Mouse (Mus musculus) brain, embryonic 14.5 days (tissue): ENCODE measurements at regions not wholly inside any gene's neighbourhood (a gene's known extent, or its start where the extent isn't known, plus 50 kb on each side); places are given as distances from the start of the nearest gene placed in this dataset.

ENCODE experiments used
- DNase-seq: peaks from one replicate; pipeline ENCODE4 v3.0.0-alpha.2; 2011; ENCODE audit warnings: low read depth
- CTCF ChIP-seq: fragments of 200-500 bp; IDR thresholded peaks from 2 replicates; pipeline ENCODE4 v1.5.1; 2012; ENCODE audit warnings: inconsistent platforms, mild to moderate bottlenecking, moderate library complexity, borderline replicate concordance; ENCODE audit not compliant: insufficient read depth, insufficient read length; ENCODE audit errors: extremely low read depth
- POLR2A ChIP-seq: fragments of 200-500 bp; IDR thresholded peaks from 2 replicates; pipeline ENCODE4 v1.6.1; 2012; ENCODE audit warnings: mild to moderate bottlenecking, inconsistent platforms, borderline replicate concordance; ENCODE audit not compliant: poor library complexity, insufficient read depth, insufficient read length, severe bottlenecking; ENCODE audit errors: extremely low read depth

DNA sequence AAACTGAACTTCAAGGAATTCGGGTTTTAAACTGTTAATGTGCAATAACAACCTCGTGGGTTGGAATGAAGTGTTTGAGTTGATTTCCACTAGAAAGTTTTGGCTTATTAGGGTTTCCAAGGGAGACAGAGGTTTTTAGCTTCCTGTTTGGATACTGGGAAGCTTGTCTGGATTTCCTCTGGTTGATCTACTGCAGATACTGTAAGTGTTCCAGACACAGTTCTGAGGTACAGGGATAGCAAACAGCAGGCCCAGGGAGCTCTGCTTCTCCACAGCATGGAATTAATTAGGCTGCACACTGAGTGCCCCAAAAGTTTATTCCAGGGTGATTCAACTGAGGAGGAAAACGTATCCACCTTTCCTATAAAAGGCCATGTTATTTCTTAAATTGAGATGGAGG lies 381.0 kb upstream of the Mpdz start:
- no peak for DNase-seq
- no peak for TF ChIP-seq POLR2A
- no peak for TF ChIP-seq CTCF

GRCm38 (mm10) chr4:81789274-81789673 lies 346.7 kb upstream of the Mpdz start:
- no peak for DNase-seq

GRCm38 (mm10) chr4:81788636-81789035 lies 346.0 kb upstream of the Mpdz start:
- TF ChIP-seq CTCF (no peak), POLR2A (no peak)
- no peak for DNase-seq

More at GRCm38 (mm10) chr4:81789274-81789673, 346.7 kb upstream of the Mpdz start:
- TF ChIP-seq POLR2A = no peak
- no peak for TF ChIP-seq CTCF

DNA sequence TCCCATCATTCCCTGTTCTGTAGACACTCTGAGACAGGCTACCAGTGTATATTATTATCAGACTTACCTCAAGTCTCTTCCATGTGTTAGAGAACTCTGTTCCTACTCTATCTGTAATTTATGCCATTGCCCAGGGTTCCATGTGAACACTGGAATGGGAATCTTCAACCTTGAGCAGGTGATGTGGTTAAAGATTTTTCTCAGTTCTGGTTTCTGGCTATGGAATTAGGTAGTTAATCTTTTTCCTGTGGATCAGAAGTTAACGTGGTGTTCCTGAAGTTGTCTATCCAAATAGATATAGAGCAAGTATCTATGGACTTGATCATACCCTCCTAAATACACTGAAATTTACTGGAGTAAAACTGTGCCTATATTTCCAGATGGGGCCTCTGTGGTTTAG lies 339.4 kb upstream of the Mpdz start:
- no peak for DNase-seq
- TF ChIP-seq CTCF (no peak), POLR2A (no peak)

- TF ChIP-seq CTCF (no peak), POLR2A (no peak)
Observed at GRCm38 (mm10) chr4:81766705-81767104, 324.1 kb upstream of the Mpdz start.

GRCm38 (mm10) chr4:81764026-81764867 lies 321.6 kb upstream of the Mpdz start:
- DNase-seq = peak; percentile 90
- TF ChIP-seq POLR2A (no peak), CTCF (no peak)

More at GRCm38 (mm10) chr4:81766705-81767104, 324.1 kb upstream of the Mpdz start:
- DNase-seq = no peak

DNA sequence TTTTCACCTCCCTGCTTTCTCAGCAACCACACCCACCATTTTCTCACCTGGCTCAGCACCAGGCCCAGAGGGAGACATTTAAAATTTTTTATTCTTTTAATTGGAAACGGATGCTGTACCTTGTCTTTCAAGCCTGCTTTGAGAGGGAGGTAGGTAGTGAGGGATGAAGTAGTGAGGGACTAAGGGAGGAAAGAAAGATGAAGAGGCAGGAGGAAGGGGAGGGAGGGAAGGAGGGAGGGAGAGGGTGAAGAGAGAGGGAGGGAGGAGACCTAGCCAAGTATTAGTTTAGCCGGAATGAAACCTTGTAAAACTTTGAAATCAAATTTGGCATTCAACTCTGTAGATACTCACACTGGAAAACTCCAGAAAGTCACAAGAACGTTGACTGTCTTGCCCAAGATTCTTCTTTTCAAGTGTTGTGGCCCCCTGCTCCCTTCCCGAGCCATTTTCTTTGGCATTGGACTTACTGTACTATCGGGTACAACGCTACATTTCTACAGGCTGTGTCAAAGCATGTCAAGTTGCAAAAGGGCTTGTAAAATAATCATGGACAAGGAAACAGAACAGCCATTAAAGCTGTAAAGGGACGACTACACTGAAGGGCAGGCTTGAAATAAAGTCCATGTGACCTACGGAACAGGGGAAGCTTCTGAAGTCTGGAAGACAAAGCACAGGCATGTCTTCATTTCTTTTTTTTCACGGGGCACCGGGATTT lies 320.9 kb upstream of the Mpdz start:
- TF ChIP-seq POLR2A (no peak), CTCF (no peak)
- peak; percentile 61 for DNase-seq

DNA sequence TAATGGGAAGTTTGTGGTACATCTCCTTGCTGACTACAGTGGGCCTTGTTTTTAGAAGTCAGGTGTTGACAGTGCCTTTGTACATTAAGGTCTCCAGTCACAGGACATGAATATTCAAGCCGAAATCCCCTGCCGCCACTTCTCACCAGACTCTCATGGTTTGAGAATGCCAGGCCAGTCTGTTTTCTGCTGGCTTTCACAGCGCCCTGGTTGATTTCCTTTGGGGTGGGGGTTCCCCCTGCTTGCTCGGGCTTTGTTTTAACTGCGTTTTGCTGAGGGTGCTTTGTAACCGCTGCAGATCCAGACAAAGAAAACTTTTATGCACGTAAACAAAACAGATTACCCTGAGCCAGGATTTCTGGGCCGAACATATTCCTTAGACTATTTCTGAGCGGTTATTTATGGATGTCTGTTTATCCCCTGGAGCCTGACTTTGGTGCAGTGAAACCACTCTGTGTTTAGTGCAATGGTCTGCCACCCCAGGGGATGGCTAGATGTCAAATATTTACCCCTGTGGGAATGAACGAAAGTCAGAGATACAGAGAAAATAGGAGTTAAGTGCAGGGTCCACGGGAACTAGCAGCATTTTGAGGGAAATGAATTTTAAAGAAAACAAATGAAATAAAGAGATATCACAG lies 320.1 kb upstream of the Mpdz start:
- TF ChIP-seq POLR2A = no peak
- no peak for TF ChIP-seq CTCF
- DNase-seq = peak; percentile 79

GRCm38 (mm10) chr4:81757905-81758304 lies 315.3 kb upstream of the Mpdz start:
- DNase-seq = peak; percentile 46
- TF ChIP-seq POLR2A (no peak), CTCF (no peak)

DNA sequence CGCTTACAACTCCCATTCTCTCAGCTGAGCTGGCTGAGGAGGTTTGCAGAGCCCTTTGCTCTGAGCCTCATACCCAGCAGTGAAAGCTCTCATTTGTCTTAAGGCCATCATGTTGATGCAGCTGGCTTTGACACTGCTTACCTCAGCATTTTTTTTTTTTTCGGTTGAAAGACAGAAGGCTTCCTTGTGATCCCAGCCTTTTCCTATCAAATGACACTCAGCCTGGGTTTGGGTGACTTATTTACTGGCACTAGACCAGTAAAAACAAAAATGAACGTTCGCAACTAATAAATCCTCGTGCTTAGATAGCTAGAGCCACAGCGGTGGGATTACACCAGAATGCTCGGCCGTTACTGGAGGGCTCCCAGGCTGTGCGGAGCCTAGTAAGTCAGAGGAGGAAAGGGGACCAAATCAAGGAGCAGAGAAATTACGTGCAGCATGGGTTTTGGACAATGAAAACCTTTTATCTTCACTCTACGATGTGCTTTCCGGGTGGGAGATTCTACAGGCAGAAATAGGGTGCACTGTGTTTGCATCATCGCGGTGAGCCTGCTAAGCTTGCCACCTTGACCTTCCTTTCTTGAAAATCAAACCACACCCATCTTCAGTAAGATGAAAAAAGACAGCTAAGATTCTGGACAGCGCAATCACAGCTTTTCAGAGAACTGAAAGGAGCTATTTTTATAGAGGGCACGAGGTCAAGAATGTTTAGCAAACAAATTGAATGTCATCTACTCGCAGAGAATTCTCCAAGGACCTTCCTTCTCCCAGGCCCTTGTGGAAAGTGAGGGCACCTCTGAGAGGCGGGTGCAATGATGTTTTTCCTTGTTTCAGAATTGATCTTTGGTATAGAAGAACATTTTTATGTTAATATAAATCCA lies 302.3 kb upstream of the Mpdz start:
- no peak for TF ChIP-seq POLR2A
- no peak for TF ChIP-seq CTCF
- peak; percentile 89 for DNase-seq

DNA sequence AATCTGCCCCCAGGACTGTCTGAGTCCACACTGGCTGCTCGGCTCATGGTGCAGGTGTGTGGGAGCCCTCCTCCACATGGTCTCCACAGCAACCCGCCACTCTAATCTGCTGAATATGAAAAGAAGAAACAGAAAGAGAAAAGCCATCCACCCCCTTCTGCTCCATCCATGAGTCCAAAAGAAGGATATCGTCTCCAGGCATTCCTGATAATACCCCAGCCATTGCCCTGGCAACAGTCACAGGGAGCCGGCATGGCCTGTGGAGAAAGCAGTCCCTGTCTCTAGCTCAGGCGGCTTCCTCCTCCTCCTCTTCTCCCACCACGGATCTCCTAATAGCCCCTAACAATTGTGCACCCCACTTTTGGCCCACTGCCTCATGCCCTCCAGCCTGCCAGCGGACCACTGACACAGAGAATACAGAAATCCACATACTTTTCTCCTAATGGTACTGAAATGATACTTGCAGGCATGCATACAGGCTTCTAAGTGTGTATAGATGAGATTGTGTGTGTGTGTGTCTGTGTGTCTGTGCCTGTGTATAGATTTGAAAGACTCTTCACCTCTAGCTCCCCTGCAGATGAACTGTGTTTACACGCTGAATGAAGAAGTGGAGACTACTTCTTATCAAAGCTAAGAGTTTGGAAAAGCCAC lies 301.5 kb upstream of the Mpdz start:
- DNase-seq = peak; percentile 92
- no peak for TF ChIP-seq CTCF
- TF ChIP-seq POLR2A = no peak

DNA sequence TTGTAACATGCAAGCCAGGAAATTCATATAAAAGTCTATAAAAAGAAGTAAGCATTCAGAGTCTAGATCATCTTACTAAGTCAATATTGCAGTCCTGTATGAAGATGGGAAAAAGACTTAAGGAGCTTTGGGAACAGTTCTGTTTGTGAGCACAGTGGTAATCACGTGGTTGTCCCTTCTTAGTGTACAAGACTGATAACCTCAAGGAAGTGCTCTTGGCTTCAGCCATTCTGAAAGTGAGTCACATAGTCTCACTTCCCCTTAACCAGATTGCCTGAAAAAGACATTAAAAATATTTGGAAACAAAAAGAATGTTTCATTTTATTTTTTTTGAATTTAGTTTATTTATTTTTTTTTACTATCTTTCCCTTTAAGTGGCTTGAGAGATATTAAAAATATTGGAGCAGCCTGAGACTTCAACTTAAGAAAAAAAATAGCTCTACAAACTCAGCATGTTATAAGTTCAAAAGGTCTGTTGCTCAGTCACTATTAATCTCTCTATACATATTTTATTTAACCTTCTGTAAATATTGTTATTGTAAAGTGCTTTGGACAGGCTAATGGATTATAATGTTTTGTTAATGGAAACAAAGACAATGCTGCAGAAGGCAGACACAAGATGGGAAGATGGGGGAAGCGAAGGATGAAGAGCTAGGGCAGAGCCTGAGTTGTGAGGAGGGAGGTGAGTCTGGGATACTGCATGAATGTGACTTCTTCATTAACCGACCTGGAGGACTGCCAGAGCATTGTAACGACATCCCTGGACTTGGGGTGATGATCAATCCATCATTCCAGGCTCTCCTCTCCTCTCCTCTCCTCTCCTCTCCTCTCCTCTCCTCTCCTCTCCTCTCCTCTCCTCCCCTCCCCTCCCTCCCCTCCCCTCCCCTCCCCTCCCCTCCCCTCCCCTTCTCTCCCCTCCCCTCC lies 300.2 kb upstream of the Mpdz start:
- TF ChIP-seq POLR2A = no peak
- no peak for TF ChIP-seq CTCF
- DNase-seq = peak; percentile 52

DNA sequence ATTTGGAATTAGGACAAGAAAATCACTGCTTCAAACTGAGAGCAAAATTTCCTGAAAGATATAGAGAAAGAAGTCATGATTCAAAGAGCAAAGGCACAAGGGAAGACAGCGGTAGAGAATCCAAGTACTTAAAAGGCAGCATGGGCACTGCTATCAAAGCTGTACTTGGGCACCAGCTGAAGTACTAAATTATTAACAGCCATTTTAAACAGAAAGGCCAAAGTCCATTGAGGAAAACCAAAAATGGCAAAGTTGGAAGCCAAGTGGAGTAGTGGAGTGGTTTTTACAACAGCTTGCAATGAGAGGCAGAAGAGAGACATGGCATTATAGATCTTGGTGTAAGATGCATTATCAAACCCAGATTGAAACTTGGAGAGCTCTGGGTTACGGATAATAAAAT lies 291.8 kb upstream of the Mpdz start:
- TF ChIP-seq CTCF (no peak), POLR2A (no peak)
- no peak for DNase-seq
